9 mouse cellular contexts compared by ENCODE assay signal in genomic region chr9:102006539-102006938, GRCm38 (mm10).
DNase-seq lines count a peak whose midpoint lies in the region; ATAC-seq and TF ChIP-seq lines count a peak whose summit lies in the region.
"Had no signal": no experiment of that assay in that cellular context is flagged by ENCODE, and none has a peak within 500 bp of the region (broad histone marks: within the 10 kb centered on the region; RNA-seq: fewer than 3 reads in every experiment).

No protein-coding gene starts in this region.

- TF ChIP-seq EP300 in stomach, postnatal 0 days (optimal IDR thresholded peaks at IDR 0.05): no peak

- no peak overlapping the region for H3K27ac ChIP-seq in kidney, embryonic 14.5 days (ENCODE audit: low read depth, low read length)
- H3K27ac ChIP-seq in embryonic fibroblast, embryonic 13.5 days (ENCODE audit: insufficient read depth, low read length): no peak overlapping the region
- no peak overlapping the region for H3K27ac ChIP-seq in stomach, postnatal 0 days (replicated peaks)
- H3K27ac ChIP-seq: midbrain, embryonic 12.5 days had no signal

- 67% methylated on average over 2 of the region's 2 CpGs for WGBS in kidney, embryonic 14.5 days
- WGBS in stomach, postnatal 0 days: 56% methylated on average over 2 of the region's 2 CpGs

- DNase-seq in kidney, adult 9 months: peak; percentile 6
- DNase-seq in MN1 (ENCODE audit: low spot score): peak; percentile 80
- DNase-seq in adrenal gland, adult 18-20 months (ENCODE audit: low spot score in 2 of 2): peak; percentile 19 to 22
- peak; percentile 63 for DNase-seq in liver
- DNase-seq in stomach, postnatal 0 days (ENCODE audit: low spot score): peak; percentile 24
- no peak for DNase-seq in adipocyte (ENCODE audit: low spot score)

- no peaks in the 10 kb centered on the region for H3K36me3 ChIP-seq in kidney, embryonic 14.5 days (ENCODE audit: control insufficient read depth, insufficient read depth, low read length)
- H3K36me3 ChIP-seq in stomach, postnatal 0 days (ENCODE audit: control insufficient read depth, insufficient read depth, low read length): no peaks in the 10 kb centered on the region
- H3K36me3 ChIP-seq: midbrain, embryonic 12.5 days had no signal

- TF ChIP-seq POLR2A in embryonic fibroblast, embryonic 13.5 days (IDR thresholded peaks at IDR 0.05; ENCODE audit: low read depth, low read length): no peak

- TF ChIP-seq CTCF in embryonic fibroblast, embryonic 13.5 days (IDR thresholded peaks at IDR 0.05; ENCODE audit: borderline replicate concordance, insufficient read depth, low read length): peak; percentile 52; the same call in 1 of the 2 replicates
- peak; percentile 65 for TF ChIP-seq CTCF in stomach, postnatal 0 days (IDR thresholded peaks at IDR 0.05; ENCODE audit: low read depth)

- no peak for ATAC-seq in kidney, embryonic 14.5 days (ENCODE audit: low FRiP score, low TSS enrichment)
- no peak for ATAC-seq in stomach, postnatal 0 days (ENCODE audit: low FRiP score, low TSS enrichment)

- no peaks in the 10 kb centered on the region for H3K4me1 ChIP-seq in kidney, embryonic 14.5 days (ENCODE audit: control insufficient read depth, insufficient read depth, low read length)
- H3K4me1 ChIP-seq in embryonic fibroblast, embryonic 13.5 days (ENCODE audit: control insufficient read depth, insufficient read depth, low read length): no peaks in the 10 kb centered on the region
- H3K4me1 ChIP-seq in stomach, postnatal 0 days (replicated peaks; ENCODE audit: control insufficient read depth, insufficient read depth): no peaks in the 10 kb centered on the region

- no peaks in the 10 kb centered on the region for H3K27me3 ChIP-seq in kidney, embryonic 14.5 days (ENCODE audit: control insufficient read depth, insufficient read depth, low read length)
- H3K27me3 ChIP-seq in stomach, postnatal 0 days (ENCODE audit: control insufficient read depth, insufficient read depth, low read length): no peaks in the 10 kb centered on the region

- H3K9ac ChIP-seq in kidney, embryonic 14.5 days (ENCODE audit: low read depth, low read length): no peak overlapping the region
- H3K9ac ChIP-seq in stomach, postnatal 0 days (ENCODE audit: low read length): no peak overlapping the region
- H3K9ac ChIP-seq: midbrain, embryonic 12.5 days had no signal

- H3K4me2 ChIP-seq in kidney, embryonic 14.5 days (replicated peaks; ENCODE audit: low read depth, low read length): no peak overlapping the region
- H3K4me2 ChIP-seq in stomach, postnatal 0 days (replicated peaks; ENCODE audit: low read depth): no peak overlapping the region
- H3K4me2 ChIP-seq: midbrain, embryonic 12.5 days had no signal

- H3K9me3 ChIP-seq in kidney, embryonic 14.5 days (ENCODE audit: control insufficient read depth, low read length): no peaks in the 10 kb centered on the region
- H3K9me3 ChIP-seq in stomach, postnatal 0 days (ENCODE audit: control insufficient read depth, low read length): no peaks in the 10 kb centered on the region
- H3K9me3 ChIP-seq: midbrain, embryonic 12.5 days had no signal

- H3K4me3 ChIP-seq in kidney, embryonic 14.5 days (ENCODE audit: low read length): no peak overlapping the region
- no peak overlapping the region for H3K4me3 ChIP-seq in embryonic fibroblast, embryonic 13.5 days (ENCODE audit: insufficient read depth, low read length)
- no peak overlapping the region for H3K4me3 ChIP-seq in stomach, postnatal 0 days (ENCODE audit: low read depth, low read length)
- H3K4me3 ChIP-seq: midbrain, embryonic 12.5 days had no signal
